Mouse (Mus musculus) forebrain, embryonic 12.5 days (tissue): ENCODE data around the gene Rnls. TPM values are rescaled to one million over a fixed set of nuclear protein-coding genes. Genes with fewer than 3 reads are reported as not detected.

Experiments used
- ATAC-seq: fragments of 200-750 bp; cut with Nextera tagmentation; 2 replicates; pipeline ENCODE4 v1.8.0; 2017; ENCODE audit warnings: moderate TSS enrichment; ENCODE audit not compliant: low FRiP score
- H3K27ac ChIP-seq: fragments of 300-500 bp; sonication (generic); 2 replicates; pipeline ENCODE4 v1.5.1; 2016; ENCODE audit warnings: mild to moderate bottlenecking
- H3K27me3 ChIP-seq: fragments of 300-500 bp; sonication (generic); 2 replicates; pipeline ENCODE4 v1.6.1; 2016; ENCODE audit warnings: mild to moderate bottlenecking
- H3K36me3 ChIP-seq: fragments of 300-500 bp; sonication (generic); replicated peaks from 2 replicates; pipeline ENCODE4 v1.6.1; 2016; ENCODE audit warnings: mild to moderate bottlenecking
- H3K4me1 ChIP-seq: fragments of 300-500 bp; sonication (generic); 2 replicates; pipeline ENCODE4 v1.6.1; 2016
- H3K4me2 ChIP-seq: fragments of 300-500 bp; sonication (generic); 2 replicates; pipeline ENCODE4 v1.6.1; 2016; ENCODE audit warnings: mild to moderate bottlenecking, moderate library complexity
- H3K4me3 ChIP-seq: fragments of 300-500 bp; sonication (generic); replicated peaks from 2 replicates; pipeline ENCODE4 v1.5.1; 2016; ENCODE audit warnings: mild to moderate bottlenecking
- H3K9ac ChIP-seq: fragments of 300-500 bp; sonication (generic); 2 replicates; pipeline ENCODE4 v1.6.1; 2016; ENCODE audit warnings: mild to moderate bottlenecking
- H3K9me3 ChIP-seq: fragments of 300-500 bp; sonication (generic); 2 replicates; pipeline ENCODE4 v1.6.1; 2016
- WGBS: fragments of 180-500 bp; shearing (Covaris S2); methylation state at CpG from one replicate; pipeline ENCODE4 v1.1.7; 2016; 5-methylcytosine and 5-hydroxymethylcytosine counted together
- polyA plus RNA-seq: library from polyadenylated mRNA; unstranded; fragments of >200 nt; fragmentation: Nextera tagmentation; extraction: Ambion mirVana; gene quantifications from 2 replicates; pipeline ENCODE4 v1.2.1, GENCODE M21; 2016

Rnls gene
- polyA plus RNA-seq, 1 experiment from 2014 or later, result 6.2 TPM

DNA sequence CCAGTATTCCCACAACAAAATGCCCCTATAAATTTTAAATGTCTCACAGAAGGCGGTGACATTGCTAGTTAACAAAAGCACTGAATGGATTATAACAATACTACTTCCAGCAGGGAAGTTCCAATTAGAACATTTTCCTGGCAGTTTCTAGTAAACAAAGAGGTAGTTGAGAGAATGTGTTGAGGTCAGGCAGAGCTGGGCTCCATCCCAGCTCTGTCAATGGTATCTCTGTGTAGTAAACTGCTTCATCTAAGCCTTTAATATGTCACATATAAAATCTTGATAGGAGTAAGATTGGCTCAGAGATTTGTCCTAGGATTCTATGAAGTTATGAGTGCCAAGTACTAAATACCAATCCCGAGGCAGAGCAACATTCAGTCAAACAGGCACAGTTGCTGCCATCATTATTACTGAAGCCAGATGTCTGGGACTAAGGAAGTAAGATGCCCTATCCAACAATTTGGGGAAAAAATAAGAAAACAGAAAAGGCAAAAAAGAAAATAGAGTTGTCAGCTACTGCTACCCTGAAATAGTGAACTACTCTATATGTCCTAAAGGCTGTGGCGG, 92.3 kb downstream of the Rnls start:
- no peak; the same call in 1 of the 2 replicates for ATAC-seq
- H3K9me3 ChIP-seq, result no peaks in the 10 kb centered on the region
- 51% methylated on average over 3 of the region's 3 CpGs for WGBS

DNA sequence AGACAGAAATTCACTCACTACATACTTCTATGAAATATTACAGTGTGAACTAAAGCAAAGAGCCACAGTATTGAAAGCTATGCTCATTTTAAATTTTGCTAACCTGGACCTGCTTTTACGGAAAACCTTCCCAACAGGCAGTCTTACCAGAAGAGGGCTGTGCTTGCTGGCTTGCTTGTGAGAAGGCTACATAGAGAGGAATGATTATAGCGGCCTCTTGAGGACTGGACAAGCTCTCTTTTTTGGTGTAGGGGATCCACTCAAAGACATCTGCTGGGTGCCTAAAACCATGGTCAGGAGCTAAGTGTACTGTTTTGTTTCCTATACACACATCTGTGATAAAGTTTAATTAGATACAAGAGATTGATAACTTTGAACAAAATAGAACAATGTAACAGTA, 95.8 kb downstream of the Rnls start:
- no peak overlapping the region for H3K4me2 ChIP-seq
- no peaks in the 10 kb centered on the region for H3K36me3 ChIP-seq
- H3K4me3 ChIP-seq, result no peak overlapping the region
- H3K4me1 ChIP-seq, result peaks cover 4% of the 10 kb centered on the region; the same call in 1 of the 2 replicates
- no peak overlapping the region for H3K9ac ChIP-seq
- ATAC-seq, result no peak
- no peaks in the 10 kb centered on the region for H3K27me3 ChIP-seq
- H3K9me3 ChIP-seq, result no peaks in the 10 kb centered on the region
- 33% methylated on average over 2 of the region's 2 CpGs for WGBS
- no peak overlapping the region for H3K27ac ChIP-seq

More for the DNA sequence above, 92.3 kb downstream of the Rnls start:
- Histone ChIP-seq H3K27ac (no peak overlapping the region), H3K9ac (no peak overlapping the region), H3K27me3 (no peaks in the 10 kb centered on the region), H3K4me2 (no peak overlapping the region), H3K36me3 (no peaks in the 10 kb centered on the region), H3K4me3 (no peak overlapping the region), H3K4me1 (peaks cover 4% of the 10 kb centered on the region; the same call in 1 of the 2 replicates)

DNA sequence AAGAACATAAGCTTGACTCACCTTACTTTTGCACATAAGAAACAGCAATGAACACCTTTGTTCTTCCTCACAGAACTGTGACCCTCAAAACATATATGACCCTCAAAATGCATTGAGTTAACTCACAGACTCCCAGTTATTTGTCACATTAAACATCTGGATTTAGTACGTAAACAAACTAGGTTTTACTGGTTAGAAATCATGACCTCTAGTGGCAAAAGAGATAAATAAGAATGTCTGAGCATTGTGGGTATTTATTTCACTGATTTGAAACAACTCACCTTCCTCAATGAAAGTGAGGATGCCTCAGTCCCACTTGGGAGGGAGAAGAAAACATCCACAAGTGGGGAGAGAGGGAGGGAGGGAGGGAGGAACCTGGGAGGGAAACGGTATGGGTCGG, 109.1 kb downstream of the Rnls start:
- Histone ChIP-seq H3K9me3 (no peaks in the 10 kb centered on the region), H3K4me1 (no peaks in the 10 kb centered on the region), H3K4me2 (no peak overlapping the region), H3K9ac (no peak overlapping the region), H3K27me3 (no peaks in the 10 kb centered on the region), H3K4me3 (no peak overlapping the region), H3K27ac (no peak overlapping the region), H3K36me3 (no peaks in the 10 kb centered on the region)
- WGBS, result 56% methylated on average over 3 of the region's 3 CpGs
- ATAC-seq, result no peak

DNA sequence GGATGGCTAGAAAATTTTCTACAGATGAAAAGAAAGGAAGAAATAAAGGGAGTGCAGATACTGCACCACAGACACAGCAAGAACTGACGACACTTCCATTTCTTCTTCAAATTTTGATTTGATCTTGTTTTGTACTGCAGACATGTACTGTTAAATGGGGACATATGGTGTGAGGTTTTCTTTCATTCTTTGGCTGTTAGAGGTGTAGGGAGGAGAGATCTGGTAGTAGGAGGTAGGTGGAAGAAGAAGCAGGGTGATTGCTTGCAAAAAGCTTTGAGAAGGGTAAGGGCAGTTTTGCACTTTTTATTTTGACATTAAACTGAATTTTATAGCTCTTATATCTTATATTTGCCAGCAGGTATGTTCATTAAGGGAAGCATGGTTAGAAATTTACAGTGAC, 115.7 kb downstream of the Rnls start:
- WGBS, result 83% methylated on average over 1 of the region's 1 CpGs
- no peaks in the 10 kb centered on the region for H3K36me3 ChIP-seq

DNA sequence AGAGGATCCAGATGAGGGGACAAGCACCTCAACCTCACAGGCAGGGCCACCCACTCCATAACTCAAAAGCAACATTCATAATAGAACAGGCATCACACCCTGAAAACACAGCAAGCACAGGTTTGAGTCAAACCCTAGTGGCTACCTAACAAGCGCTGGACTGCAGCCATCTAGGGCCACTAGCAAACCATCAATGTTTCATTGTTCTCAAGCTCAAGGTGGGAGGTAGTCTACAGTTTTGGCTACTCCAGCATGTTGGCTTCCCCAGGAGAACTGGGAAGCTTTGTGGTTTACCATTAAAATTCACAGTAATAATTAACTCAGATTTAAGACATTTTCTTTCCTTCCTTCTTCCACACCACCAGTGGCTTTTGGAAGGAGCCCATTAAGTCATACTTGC, 118.4 kb downstream of the Rnls start:
- Histone ChIP-seq H3K27ac (no peak overlapping the region), H3K4me1 (no peaks in the 10 kb centered on the region), H3K36me3 (no peaks in the 10 kb centered on the region), H3K9ac (no peak overlapping the region), H3K9me3 (no peaks in the 10 kb centered on the region), H3K27me3 (no peaks in the 10 kb centered on the region), H3K4me3 (no peak overlapping the region), H3K4me2 (no peak overlapping the region)
- WGBS, result 91% methylated on average over 1 of the region's 1 CpGs
- ATAC-seq, result no peak

More for the DNA sequence above, 115.7 kb downstream of the Rnls start:
- no peaks in the 10 kb centered on the region for H3K9me3 ChIP-seq
- no peak overlapping the region for H3K4me3 ChIP-seq
- H3K4me1 ChIP-seq, result no peaks in the 10 kb centered on the region
- H3K27ac ChIP-seq, result no peak overlapping the region
- no peaks in the 10 kb centered on the region for H3K27me3 ChIP-seq
- ATAC-seq, result no peak
- no peak overlapping the region for H3K4me2 ChIP-seq
- H3K9ac ChIP-seq, result no peak overlapping the region

DNA sequence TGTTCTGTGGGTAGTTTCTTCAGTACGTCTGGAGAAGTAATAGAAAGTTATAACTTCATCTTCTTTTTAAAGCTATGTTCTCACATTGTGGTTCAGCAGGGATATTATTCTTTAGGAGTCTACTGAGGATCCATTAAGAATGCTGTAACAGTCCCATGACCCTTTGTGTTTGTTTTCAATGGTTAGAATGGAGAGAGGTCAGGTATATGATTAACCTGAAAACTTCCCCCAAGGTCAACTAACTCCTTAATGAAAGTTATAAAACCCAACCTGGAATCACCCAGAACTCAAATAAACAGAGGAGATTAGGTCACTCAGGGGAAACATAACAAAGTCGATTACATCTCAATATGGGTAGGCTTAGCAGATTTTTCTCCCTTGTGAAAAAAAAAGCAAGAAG, 120.5 kb downstream of the Rnls start:
- H3K4me1 ChIP-seq, result no peaks in the 10 kb centered on the region
- H3K27me3 ChIP-seq, result no peaks in the 10 kb centered on the region
- H3K4me2 ChIP-seq, result no peak overlapping the region
- ATAC-seq, result no peak
- no peak overlapping the region for H3K4me3 ChIP-seq
- H3K36me3 ChIP-seq, result no peaks in the 10 kb centered on the region
- WGBS, result 69% methylated on average over 2 of the region's 2 CpGs
- no peak overlapping the region for H3K9ac ChIP-seq
- no peak overlapping the region for H3K27ac ChIP-seq
- H3K9me3 ChIP-seq, result no peaks in the 10 kb centered on the region

DNA sequence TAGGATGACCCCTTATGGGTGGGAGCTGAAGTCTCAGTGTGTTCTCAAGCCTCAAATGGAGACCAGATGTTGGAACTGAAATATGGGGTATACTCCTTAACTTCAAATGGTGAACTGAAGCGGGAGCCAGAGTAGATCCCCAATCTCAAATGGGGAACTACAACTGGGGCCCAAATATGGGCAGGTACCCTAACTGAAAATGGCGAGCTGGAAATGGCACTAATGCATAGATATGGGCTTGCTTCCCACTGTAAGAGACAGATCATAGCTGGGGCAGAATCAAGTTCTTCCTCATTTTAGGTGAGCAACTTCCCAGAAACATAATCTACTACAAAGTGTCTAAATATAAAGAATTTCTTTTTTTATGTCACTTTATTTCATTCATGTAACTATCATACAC, 121.9 kb downstream of the Rnls start:
- Histone ChIP-seq H3K27me3 (no peaks in the 10 kb centered on the region), H3K9ac (no peak overlapping the region), H3K36me3 (no peaks in the 10 kb centered on the region), H3K27ac (no peak overlapping the region), H3K4me2 (no peak overlapping the region), H3K4me3 (no peak overlapping the region), H3K9me3 (no peaks in the 10 kb centered on the region), H3K4me1 (no peaks in the 10 kb centered on the region)
- WGBS, result 86% methylated on average over 2 of the region's 2 CpGs
- ATAC-seq, result no peak

DNA sequence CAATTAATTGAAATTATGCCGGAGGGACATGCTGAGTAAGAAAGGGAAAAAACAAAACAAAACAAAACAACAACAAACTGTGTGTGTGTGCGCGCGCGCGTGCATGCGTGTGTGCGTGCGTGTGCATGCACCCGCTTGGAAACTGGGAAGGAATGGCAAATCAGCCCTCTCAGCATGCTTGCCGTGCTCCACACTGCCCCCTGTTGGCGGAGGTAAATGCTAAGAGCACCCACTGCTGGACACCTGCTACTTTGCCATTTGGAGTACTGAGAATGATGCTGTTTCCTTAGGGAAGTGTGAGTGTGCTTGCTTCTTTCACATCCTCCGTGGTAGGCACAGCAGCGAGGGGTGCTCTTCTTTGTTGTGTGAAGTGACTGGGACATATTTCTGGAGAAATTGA, 124.1 kb downstream of the Rnls start:
- H3K4me2 ChIP-seq, result no peak overlapping the region
- H3K4me1 ChIP-seq, result no peaks in the 10 kb centered on the region
- H3K36me3 ChIP-seq, result no peaks in the 10 kb centered on the region
- H3K27me3 ChIP-seq, result no peaks in the 10 kb centered on the region
- no peaks in the 10 kb centered on the region for H3K9me3 ChIP-seq
- WGBS, result 83% methylated on average over 14 of the region's 14 CpGs
- H3K4me3 ChIP-seq, result no peak overlapping the region
- H3K9ac ChIP-seq, result no peak overlapping the region
- ATAC-seq, result no peak
- no peak overlapping the region for H3K27ac ChIP-seq

DNA sequence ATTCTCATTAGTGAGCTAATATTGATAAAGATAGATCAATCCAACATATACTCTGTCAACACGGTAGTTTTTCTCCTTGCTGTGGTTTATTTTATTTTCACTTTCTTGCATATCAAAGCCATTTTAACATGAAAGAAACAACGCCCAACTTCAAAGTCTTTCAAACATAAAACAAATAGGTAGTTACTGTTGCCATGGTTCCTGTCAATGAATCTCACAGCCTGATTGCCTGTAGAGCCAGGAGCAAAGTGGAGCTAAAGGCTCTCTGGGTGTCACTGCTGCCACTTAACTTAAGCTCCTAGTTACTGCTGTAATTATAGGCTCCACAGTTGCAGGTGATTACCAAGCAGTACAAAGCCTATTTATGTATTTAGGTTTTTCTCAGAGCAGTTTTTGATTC, 126.8 kb downstream of the Rnls start:
- no peaks in the 10 kb centered on the region for H3K36me3 ChIP-seq
- no peaks in the 10 kb centered on the region for H3K9me3 ChIP-seq
- no peak overlapping the region for H3K9ac ChIP-seq
- 39% methylated on average over 2 of the region's 2 CpGs for WGBS
- no peak for ATAC-seq
- no peaks in the 10 kb centered on the region for H3K27me3 ChIP-seq
- H3K27ac ChIP-seq, result no peak overlapping the region
- no peaks in the 10 kb centered on the region for H3K4me1 ChIP-seq
- H3K4me3 ChIP-seq, result no peak overlapping the region
- no peak overlapping the region for H3K4me2 ChIP-seq

DNA sequence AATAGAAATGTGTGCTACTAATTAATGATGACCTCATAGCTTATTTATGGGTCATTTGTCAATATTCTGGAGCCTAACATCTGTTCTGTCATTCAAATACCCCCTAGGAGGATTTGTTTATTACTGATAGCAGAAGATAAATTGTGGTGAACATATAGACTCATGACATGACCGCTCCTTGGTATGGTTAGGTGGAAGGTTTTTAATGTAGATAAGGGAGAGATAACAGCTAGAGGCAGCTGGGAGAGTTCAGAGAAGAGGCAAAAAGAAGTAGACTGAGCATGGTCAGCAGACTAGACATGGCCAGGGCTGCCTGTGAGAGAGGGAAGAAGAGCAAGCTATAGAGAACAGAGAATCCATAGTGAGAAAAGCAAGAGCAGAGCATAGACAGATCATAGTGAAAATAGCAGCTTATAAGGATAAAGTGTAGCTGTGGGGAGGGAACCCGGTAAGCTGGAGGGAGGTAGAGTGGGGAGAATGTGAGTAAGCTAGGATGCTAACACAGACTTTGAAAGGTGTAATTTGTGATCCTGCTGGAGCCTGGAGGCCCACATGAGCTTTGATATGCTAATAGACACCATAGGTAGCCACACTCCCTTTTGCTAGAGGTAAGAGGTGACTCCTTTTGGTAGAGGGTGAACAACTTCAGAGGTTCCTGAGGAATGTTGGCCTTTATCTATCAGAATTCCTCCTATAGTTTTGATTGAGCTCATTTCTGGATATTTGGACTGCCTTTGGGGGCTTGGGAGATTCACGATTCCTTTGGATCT, 127.7 kb downstream of the Rnls start:
- no peak for ATAC-seq
- H3K27ac ChIP-seq, result no peak overlapping the region
- H3K9me3 ChIP-seq, result no peaks in the 10 kb centered on the region
- WGBS, result 60% methylated on average over 3 of the region's 3 CpGs
- H3K4me3 ChIP-seq, result no peak overlapping the region
- no peak overlapping the region for H3K4me2 ChIP-seq
- no peaks in the 10 kb centered on the region for H3K36me3 ChIP-seq
- no peak overlapping the region for H3K9ac ChIP-seq
- H3K4me1 ChIP-seq, result no peaks in the 10 kb centered on the region
- H3K27me3 ChIP-seq, result no peaks in the 10 kb centered on the region

DNA sequence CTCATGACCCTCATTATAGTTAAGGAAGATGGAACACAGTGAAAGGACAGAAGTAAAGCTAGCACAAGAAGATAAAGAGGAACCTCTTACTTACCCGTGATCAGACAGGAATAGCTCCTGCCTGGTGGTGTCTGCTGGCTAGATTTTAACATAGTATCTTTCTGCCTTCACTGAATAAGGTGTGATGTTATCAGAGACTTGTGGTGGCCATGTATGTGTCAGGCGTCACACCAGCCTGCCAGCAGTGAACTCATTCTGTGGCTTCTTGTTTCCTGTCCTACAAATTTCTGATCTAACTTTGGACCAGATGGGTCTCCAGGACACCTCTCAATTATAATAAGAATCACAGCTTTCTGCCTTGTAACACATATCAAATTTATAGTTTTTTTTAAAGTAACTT, 129.7 kb downstream of the Rnls start:
- no peaks in the 10 kb centered on the region for H3K36me3 ChIP-seq
- H3K4me1 ChIP-seq, result no peaks in the 10 kb centered on the region
- no peak overlapping the region for H3K27ac ChIP-seq
- H3K4me2 ChIP-seq, result no peak overlapping the region
- H3K9me3 ChIP-seq, result no peaks in the 10 kb centered on the region
- no peak overlapping the region for H3K9ac ChIP-seq
- no peak for ATAC-seq
- 91% methylated on average over 2 of the region's 2 CpGs for WGBS
- no peaks in the 10 kb centered on the region for H3K27me3 ChIP-seq
- no peak overlapping the region for H3K4me3 ChIP-seq

DNA sequence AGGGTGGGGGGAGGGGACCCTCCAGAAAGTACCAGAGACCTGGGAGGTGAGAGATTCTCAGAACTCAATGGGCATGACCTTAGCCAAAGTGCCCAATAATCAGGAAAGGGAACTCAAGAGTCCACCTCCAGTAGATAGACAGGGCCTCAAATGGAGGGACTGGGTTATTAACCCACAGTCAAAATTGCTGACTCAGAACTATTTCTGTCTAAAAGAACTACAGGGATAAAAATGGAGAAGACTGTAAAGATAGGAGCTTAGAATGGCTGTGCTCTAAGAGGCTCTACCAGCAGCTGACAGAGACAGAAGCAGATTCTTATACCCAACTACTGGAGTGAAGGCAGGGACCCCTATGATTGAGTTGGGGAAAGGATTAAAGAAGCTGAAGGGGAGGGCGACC, 132.9 kb downstream of the Rnls start:
- ATAC-seq, result no peak
- no peaks in the 10 kb centered on the region for H3K9me3 ChIP-seq
- H3K4me1 ChIP-seq, result no peaks in the 10 kb centered on the region
- no peaks in the 10 kb centered on the region for H3K27me3 ChIP-seq
- H3K4me3 ChIP-seq, result no peak overlapping the region
- no peak overlapping the region for H3K27ac ChIP-seq
- no peaks in the 10 kb centered on the region for H3K36me3 ChIP-seq
- WGBS, result 78% methylated on average over 1 of the region's 1 CpGs
- no peak overlapping the region for H3K9ac ChIP-seq
- no peak overlapping the region for H3K4me2 ChIP-seq

DNA sequence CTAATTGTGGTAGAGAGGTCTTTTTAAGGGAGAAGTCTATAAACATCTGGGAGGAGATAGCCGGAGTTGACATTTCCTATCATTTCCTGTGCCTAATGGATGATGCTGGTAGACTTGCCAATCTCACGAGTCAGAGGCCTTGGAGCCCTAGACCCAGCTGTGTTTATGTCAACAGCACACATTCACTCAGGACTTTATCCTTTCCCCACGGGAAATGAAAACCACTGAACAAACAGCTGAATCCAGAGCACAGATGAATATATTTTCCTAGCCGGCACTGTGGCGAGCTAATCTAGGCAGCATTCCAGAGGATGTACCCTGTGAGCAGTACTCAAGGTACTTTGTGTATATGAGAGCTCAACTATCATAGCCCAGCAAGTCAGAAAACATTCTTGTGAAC, 138.2 kb downstream of the Rnls start:
- no peak overlapping the region for H3K9ac ChIP-seq
- no peaks in the 10 kb centered on the region for H3K36me3 ChIP-seq
- H3K9me3 ChIP-seq, result no peaks in the 10 kb centered on the region
- WGBS, result 83% methylated on average over 5 of the region's 5 CpGs
- no peak overlapping the region for H3K27ac ChIP-seq
- ATAC-seq, result no peak
- no peaks in the 10 kb centered on the region for H3K27me3 ChIP-seq
- H3K4me3 ChIP-seq, result no peak overlapping the region
- H3K4me2 ChIP-seq, result no peak overlapping the region
- no peaks in the 10 kb centered on the region for H3K4me1 ChIP-seq
